Mouse (Mus musculus) kidney, postnatal 10 days (tissue): ENCODE data around the gene Rps19.

Source experiments
- DNase-seq: peaks from one replicate; pipeline ENCODE4 v3.0.0; 2021; ENCODE audit warnings: mixed read lengths

The Rps19 gene

DNA sequence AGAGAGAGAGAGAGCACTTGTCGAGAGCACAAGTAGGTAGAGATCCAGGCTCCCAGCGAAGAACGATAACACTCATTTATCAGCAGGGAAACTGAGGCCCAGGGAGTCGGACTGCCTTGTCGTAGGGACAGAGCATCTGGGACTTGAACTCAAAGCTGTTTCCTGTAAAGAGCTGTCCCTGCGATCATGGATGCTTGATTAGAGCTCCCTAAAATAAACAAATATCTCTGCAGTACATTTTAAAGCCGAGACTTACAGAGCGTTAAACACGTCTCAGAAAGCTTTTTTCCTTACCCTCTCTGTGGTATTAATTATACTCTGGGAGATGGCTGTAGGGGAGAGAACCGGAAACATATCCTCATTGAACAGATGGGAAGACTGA lies 19.3 kb downstream of the Rps19 start:
- no peak for DNase-seq

DNA sequence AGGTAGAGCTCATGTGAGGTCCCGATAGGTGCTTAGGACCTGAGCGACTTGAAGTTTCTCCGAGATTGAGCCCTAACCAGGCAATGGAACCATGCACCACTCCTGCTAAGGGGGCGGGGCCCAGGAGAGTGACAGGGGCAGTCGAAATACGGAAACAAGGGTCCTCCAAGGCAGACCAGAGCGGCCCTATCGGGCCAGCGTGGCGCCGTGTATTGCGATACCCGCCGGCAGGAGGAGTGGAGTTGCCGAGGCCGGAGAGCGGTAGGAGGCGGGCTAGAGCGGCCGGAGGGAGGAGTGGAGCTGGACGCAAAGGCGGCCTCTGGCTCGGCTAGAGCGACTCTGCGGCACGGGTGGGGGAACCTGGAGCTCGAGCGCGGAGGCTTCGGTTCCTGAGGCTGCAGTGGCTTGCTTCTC lies 19.9 kb downstream of the Rps19 start:
- peak; percentile 99 for DNase-seq

DNA sequence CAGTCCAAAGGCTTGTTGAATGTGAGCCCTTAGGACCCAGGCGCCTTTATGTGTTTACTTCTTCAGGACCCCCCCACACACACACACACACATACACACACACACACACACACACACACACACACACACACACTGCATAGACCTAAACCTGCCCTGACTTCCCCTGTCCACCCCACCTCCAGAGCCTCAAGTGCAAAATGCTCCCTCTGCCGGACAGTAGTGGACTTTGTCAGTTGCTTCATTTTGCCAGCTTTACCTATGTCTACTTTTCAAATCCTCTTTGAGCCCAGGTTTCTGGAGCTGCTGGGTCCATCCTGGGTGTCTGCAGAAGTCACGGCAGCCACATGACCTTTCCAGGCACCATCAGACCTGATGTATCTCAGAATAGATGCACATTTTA lies 20.8 kb downstream of the Rps19 start:
- DNase-seq: peak; percentile 77

DNA sequence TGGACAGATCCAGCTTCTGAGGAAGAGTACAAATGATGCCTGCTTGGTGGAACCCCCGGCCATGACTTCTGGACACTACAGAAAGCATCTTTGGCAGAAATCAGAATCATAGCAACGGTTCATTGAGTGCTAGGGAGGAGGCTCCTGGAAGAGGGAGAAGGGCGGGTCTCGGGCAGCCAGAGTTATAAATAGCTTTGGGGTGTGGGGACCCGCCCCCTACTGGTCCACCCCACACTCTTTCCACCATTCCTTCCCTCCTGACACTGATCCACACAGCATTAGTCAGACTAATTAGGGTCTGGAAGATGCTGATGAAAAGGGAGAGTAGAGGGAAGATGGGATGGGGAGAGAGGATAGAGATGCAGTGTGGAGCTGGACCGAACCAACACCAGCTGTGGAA lies 22.4 kb downstream of the Rps19 start:
- no peak for DNase-seq

DNA sequence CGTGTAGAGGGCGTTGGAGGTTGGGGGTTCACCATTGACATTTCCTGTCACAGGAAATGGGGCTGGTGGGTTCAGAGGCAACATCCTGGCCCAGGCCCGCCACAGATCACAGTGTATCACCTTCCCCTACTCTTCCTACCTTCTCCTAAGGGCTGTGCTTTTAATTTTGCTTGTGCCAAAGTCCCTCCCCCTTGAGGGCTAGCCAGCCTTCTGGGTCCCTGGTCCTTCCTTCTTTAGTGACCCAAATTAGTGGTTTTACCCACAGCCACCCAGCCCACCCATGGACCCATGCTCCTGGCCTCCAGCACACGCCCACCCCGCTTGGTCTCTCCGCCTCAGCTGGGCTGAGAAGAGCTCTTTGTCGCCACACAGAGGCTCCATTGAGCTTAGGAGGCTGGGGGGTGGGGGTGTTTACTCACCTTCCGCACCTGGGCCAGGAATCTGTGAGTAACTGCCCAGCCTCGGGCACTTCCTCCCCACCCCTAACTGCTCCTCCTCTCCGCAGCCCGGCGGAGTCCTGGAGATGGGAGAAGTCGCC lies 23.1 kb downstream of the Rps19 start:
- peak; percentile 36 for DNase-seq

DNA sequence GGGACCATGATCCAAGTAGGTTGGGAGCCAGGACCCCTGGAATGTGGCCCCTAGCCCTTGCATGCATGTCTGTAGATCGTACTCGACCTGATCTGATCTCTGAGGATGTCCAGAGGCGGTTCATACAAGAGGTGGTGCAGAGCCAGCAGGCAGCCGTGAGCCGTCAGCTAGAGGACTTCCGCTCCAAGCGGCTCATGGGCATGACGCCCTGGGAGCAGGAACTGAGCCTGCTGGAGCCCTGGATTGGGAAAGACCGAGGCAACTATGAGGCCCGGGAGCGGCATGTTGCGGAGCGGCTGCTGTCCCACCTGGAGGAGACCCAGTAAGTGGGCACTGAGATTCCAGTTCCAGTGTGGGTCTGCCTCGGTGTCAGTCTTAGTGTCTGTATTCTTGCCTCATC lies 28.3 kb downstream of the Rps19 start:
- DNase-seq: no peak

DNA sequence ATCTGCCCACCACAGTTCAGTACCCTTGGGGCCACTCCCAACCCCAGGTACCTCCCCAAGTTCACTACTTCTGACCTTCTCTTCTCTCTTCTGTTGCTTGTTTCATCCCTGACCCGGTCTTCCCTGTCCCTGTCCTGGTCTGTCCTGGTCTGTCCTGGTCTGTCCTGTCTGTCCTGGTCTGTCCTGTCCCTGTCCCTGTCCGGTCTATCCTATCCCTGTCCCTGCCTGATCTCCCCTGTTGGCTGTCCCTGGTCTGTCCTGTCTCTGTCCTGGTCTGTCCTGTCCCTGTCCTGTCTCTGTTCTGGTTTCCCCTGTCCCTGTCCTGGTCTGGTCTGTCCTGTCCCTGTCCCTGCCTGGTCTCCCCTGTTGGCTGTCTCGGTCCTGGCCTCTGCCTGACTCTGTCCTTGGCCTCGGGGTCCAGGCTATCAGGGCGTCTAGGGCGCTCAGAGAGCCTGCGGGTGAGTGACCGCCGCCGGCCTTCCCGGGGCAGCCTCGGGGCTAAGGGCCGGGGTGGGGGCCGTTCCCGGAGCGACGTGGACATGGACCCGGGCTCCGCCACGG lies 34.7 kb downstream of the Rps19 start:
- DNase-seq: no peak

DNA sequence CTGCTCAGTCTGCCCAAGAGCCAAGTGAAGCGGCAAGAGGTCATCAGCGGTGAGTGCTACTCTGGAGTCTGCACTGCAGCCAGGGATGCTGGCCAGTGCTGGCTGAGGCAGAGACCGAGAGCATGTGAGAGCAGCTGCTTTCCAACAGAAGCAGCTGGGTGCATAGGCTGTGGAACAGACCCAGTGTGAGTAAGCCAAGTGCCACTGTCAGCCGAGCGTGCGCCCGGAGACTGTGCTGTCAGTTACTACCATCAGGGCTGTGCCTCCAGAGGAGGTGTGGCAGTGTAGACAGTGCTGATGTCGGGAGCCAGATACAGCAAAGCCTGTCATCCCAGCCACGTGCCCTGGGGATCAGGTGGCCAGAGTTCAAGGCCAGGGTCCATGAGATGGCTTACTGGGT lies 35.6 kb downstream of the Rps19 start:
- DNase-seq: no peak

DNA sequence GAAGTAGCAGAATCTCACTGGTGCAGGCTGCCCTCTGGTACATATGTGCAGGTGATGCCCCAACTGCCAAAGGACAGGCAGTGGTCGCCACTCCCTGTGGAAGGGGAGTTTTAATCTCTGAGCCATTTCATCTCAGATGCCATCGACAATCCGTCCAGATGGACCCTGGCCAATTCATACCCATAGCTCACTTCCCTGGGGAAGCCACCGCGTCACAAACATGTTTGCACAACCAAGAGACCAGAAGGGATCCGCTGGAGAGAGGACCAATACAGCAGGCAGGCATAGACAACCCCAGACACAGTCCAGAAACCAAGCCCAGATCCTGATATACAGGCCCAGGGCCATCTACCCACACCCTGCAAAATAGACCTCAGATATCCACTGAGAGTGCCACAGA lies 46.3 kb downstream of the Rps19 start:
- no peak for DNase-seq

DNA sequence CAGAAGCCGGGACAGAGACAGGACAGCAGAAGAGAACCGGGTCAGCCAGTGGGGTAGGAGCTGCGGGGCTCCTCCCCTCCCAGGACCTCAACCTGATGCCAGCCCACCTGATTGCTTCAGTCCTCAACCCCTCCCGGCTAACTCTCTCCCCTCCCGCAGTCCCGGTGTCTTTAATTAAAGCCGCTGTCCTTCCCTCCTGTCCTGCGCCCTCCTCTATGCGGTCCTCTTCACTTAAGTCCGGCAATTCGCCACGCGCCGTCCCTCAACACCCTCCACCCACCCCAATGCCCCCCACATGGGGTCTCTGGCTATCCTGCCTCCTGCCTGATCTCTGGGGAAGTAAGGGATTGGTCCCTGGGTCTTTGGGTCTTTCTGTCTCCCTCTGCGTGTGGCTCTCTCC lies 47.5 kb downstream of the Rps19 start:
- no peak for DNase-seq
